Mouse (Mus musculus) stomach, adult 2 months (tissue): ENCODE results near the gene Zfp184. TPM values are rescaled to one million over a fixed set of nuclear protein-coding genes. Genes with fewer than 3 reads are reported as not detected.

ENCODE experiments used
- polyA plus RNA-seq: library from polyadenylated mRNA; depleted of rRNA; stranded (reverse); fragments of >200 nt; gene quantifications from 2 replicates; pipeline ENCODE4 v1.2.3, GENCODE M21; 2012; rRNA removed

Zfp184 gene
- polyA plus RNA-seq = 0.03 TPM in 1 of 2 replicates, not detected in the other

DNA sequence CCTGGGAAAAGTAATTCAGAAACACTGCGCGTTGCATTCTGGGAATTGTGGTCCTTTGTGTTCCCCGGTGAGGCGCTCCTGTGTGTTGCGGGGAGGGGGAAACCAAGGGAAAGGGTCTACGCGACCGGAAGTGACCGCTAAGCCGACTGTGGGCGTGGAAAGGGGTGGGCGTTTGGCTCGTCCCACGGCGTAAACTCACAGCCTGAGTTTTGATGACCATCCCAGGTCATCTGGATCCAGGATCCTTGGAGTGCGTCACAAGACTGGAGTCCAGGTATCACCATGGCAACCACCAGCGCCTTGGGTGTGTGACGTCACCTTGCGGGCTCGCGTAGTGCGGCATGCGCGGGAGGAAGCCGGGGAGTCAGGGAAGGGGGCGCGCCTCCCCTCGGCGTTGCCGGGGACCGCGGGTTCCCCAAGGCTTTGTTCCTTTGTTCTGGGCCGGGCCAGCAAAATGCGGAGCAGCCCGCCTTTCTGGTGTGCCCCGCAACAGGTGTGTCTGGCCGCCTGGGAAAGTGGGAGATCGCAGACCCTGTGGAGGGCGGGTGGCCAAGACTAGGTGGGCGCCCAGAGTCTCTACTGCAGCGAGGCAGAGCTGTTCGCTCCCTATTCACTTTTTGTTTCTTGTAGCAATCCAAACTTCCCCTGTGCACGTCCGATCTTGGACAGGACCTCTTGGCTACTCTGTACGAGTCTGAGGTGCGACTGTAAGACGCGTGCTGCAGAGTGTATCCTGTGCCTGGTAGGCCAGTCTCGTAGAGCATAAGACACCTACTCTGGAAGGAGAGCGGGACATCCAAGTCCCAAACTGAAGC lies at the start of gene Zfp184:
Gene Zfp184, plus strand, starts transcription at position 169 of the 815 bp plus-strand sequence.

DNA sequence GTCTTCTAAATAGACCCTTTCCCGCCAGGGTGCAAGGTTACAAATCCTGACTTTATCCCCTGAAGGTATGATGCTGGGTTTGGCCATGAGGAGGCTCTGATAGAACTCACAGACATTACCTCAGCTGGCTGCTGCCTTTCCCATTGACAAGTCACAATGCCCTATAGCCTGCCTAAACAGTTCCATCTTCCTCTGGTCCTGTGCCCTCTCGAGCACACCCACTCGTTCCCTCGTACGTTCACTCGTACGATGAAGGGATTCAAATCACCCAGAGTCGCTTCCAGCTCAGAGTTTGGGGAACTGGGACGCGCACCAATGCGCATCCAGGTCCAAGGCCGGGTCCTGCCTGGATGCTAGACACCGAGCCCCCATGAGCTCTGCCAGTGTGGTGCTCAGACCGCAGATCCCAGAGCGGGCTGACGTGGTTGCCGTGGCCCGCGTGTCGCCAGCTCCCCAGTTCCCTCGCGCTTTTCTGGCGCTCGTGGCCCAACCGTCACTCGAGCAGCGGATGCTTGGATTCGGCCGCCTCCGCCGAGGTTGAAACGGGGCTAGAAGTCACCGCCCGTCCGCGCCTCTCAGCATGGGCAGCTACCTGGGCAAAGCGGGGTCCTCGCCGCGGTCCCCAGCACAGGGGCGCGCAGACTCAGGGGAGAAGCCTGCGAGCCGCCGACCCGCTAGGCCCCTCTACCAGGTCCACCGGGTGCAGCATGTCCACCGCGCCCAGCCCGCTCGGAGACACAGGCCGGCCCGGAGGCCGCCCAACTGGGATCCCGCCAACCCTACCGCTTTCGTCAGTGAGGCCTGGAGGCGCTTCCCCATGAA lies 36.3 kb downstream of the Zfp184 start, which contains the start of gene Pom121l2:
Gene Pom121l2, plus strand, starts transcription at position 214 of the 822 bp plus-strand sequence.

DNA sequence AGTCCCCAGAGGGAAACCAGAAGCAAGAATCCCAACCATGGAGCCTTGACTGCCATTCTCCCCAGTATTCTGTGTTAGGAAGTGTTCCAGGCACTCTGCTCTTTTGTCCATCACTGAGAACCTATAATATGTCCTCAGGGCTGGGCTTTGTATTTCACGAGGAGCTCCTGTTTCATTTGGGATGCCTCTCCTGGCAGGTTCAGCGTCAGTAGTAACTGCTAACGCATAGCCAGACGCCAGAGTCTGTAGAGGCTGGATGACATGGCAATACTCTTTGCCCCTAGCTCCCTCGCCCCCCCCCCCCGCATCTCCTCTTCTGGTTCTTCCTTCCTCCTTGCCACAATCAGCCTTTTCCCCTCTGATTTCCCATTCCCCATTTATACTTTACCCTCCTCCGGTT lies 64.7 kb downstream of the Zfp184 start, which contains the start of gene Prss16:
Gene Prss16, minus strand, starts transcription at position 101 of the 400 bp plus-strand sequence.

Other genes starting within 250 kb of the Zfp184 start
- gene Olfr1359, start 247.0 kb upstream of the Zfp184 start, polyA plus RNA-seq = not detected in 2 replicates
- gene Hist1h2bl, start 229.0 kb upstream of the Zfp184 start, polyA plus RNA-seq = 2.0 and 2.3 TPM in 2 replicates
- gene Hist1h2ai, start 228.7 kb upstream of the Zfp184 start, polyA plus RNA-seq = 10.0 and 28.4 TPM in 2 replicates
- gene Hist1h3h, start 227.4 kb upstream of the Zfp184 start, polyA plus RNA-seq = 30.9 and 34.4 TPM in 2 replicates
- 0.27 and 2.2 TPM in 2 replicates for gene Hist1h2bm, start 223.1 kb upstream of the Zfp184 start, polyA plus RNA-seq
- gene Hist1h4j, start 210.0 kb upstream of the Zfp184 start, polyA plus RNA-seq = 1.6 and 2.1 TPM in 2 replicates
- 4.7 and 8.7 TPM in 2 replicates for gene Hist1h4k, start 194.6 kb upstream of the Zfp184 start, polyA plus RNA-seq
- 8.2 and 14.0 TPM in 2 replicates for gene Hist1h2ak, start 191.3 kb upstream of the Zfp184 start, polyA plus RNA-seq
- gene Hist1h2bn, start 191.0 kb upstream of the Zfp184 start, polyA plus RNA-seq = 1.2 and 4.2 TPM in 2 replicates
- gene Hist1h1b, start 164.5 kb upstream of the Zfp184 start, polyA plus RNA-seq = 0.24 TPM in 1 of 2 replicates, not detected in the other
- gene Hist1h3i, start 161.7 kb upstream of the Zfp184 start, polyA plus RNA-seq = 19.2 and 38.0 TPM in 2 replicates
- gene Hist1h2an, start 157.9 kb upstream of the Zfp184 start, polyA plus RNA-seq = 1.5 and 14.1 TPM in 2 replicates
- 0.90 TPM in 1 of 2 replicates, not detected in the other for gene Hist1h2bp, start 157.6 kb upstream of the Zfp184 start, polyA plus RNA-seq
- 6.4 and 9.3 TPM in 2 replicates for gene Hist1h2bq, start 134.9 kb upstream of the Zfp184 start, polyA plus RNA-seq
- not detected in 2 replicates for gene Hist1h2ao, start 134.6 kb upstream of the Zfp184 start, polyA plus RNA-seq
- gene Hist1h4m, start 133.3 kb upstream of the Zfp184 start, polyA plus RNA-seq = not detected in 2 replicates
- gene Hist1h4n, start 112.9 kb upstream of the Zfp184 start, polyA plus RNA-seq = 4.8 and 6.7 TPM in 2 replicates
- gene Hist1h2ap, start 111.6 kb upstream of the Zfp184 start, polyA plus RNA-seq = 121 and 393 TPM in 2 replicates
- 6.9 and 8.0 TPM in 2 replicates for gene Hist1h2br, start 111.4 kb upstream of the Zfp184 start, polyA plus RNA-seq
- gene Pom121l2, start 36.1 kb downstream of the Zfp184 start, polyA plus RNA-seq = not detected in 2 replicates
- 0.22 and 0.48 TPM in 2 replicates for gene Prss16, start 64.6 kb downstream of the Zfp184 start, polyA plus RNA-seq
- 5.9 and 12.0 TPM in 2 replicates for gene Hist1h2ah, start 90.5 kb downstream of the Zfp184 start, polyA plus RNA-seq
- gene Hist1h2bk, start 90.8 kb downstream of the Zfp184 start, polyA plus RNA-seq = 9.0 and 9.2 TPM in 2 replicates
- 1.7 and 4.4 TPM in 2 replicates for gene Hist1h4i, start 96.3 kb downstream of the Zfp184 start, polyA plus RNA-seq
- 1.6 and 2.8 TPM in 2 replicates for gene Hist1h2ag, start 97.8 kb downstream of the Zfp184 start, polyA plus RNA-seq
- 3.4 and 3.7 TPM in 2 replicates for gene Hist1h2bj, start 98.1 kb downstream of the Zfp184 start, polyA plus RNA-seq
- not detected in 2 replicates for gene Vmn1r188, start 139.3 kb downstream of the Zfp184 start, polyA plus RNA-seq
- gene Vmn1r189, start 160.7 kb downstream of the Zfp184 start, polyA plus RNA-seq = not detected in 2 replicates
- gene Vmn1r191, start 238.9 kb downstream of the Zfp184 start, polyA plus RNA-seq = not detected in 2 replicates
- not detected in 2 replicates for gene Vmn1r192, start 246.0 kb downstream of the Zfp184 start, polyA plus RNA-seq